Mouse (Mus musculus) embryonic facial prominence, embryonic 11.5 days (tissue): ENCODE data around the gene Pard6b. TPM values are rescaled to one million over a fixed set of nuclear protein-coding genes. Genes with fewer than 3 reads are reported as not detected.
A peak's percentile ranks its signal among the peaks of the same experiment; 100 is the strongest.

Experiments
- ATAC-seq: fragments of 200-750 bp; cut with Nextera tagmentation; replicated peaks from 2 replicates; pipeline ENCODE4 v1.8.0; 2017; ENCODE audit warnings: low read depth; ENCODE audit not compliant: insufficient number of reproducible peaks, low FRiP score, low TSS enrichment
- DNase-seq: peaks from one replicate; pipeline ENCODE4 v3.0.0-alpha.2; 2015; ENCODE audit warnings: low spot score
- H3K27ac ChIP-seq: fragments of 300-500 bp; sonication (generic); replicated peaks from 2 replicates; pipeline ENCODE4 v1.5.1; 2014; ENCODE audit warnings: mild to moderate bottlenecking, low read depth, low read length, control low read depth
- H3K27me3 ChIP-seq: fragments of 300-500 bp; sonication (generic); 2 replicates; pipeline ENCODE4 v1.6.1; 2014; ENCODE audit warnings: mild to moderate bottlenecking, low read length, moderate library complexity, mixed read lengths; ENCODE audit not compliant: control insufficient read depth, insufficient read depth
- H3K36me3 ChIP-seq: fragments of 300-500 bp; sonication (generic); replicated peaks from 2 replicates; pipeline ENCODE4 v1.6.1; 2014; ENCODE audit warnings: low read depth, mild to moderate bottlenecking, low read length, moderate library complexity, mixed read lengths; ENCODE audit not compliant: control insufficient read depth, insufficient read depth
- H3K4me1 ChIP-seq: fragments of 300-500 bp; sonication (generic); 2 replicates; pipeline ENCODE4 v1.6.1; 2014; ENCODE audit warnings: low read length, mixed read lengths; ENCODE audit not compliant: control insufficient read depth, insufficient read depth
- H3K4me2 ChIP-seq: fragments of 300-500 bp; sonication (generic); 2 replicates; pipeline ENCODE4 v1.6.1; 2014; ENCODE audit warnings: low read depth, mild to moderate bottlenecking, control low read depth, low read length, moderate library complexity
- H3K4me3 ChIP-seq: fragments of 300-500 bp; sonication (generic); 2 replicates; pipeline ENCODE4 v1.5.1; 2014; ENCODE audit warnings: low read depth, low read length, control low read depth
- H3K9ac ChIP-seq: fragments of 300-500 bp; sonication (generic); replicated peaks from 2 replicates; pipeline ENCODE4 v1.6.1; 2014; ENCODE audit warnings: mild to moderate bottlenecking, control low read depth, low read length
- H3K9me3 ChIP-seq: fragments of 300-500 bp; sonication (generic); replicated peaks from 2 replicates; pipeline ENCODE4 v1.6.1; 2016; ENCODE audit warnings: mild to moderate bottlenecking, low read length, inconsistent platforms, mixed read lengths; ENCODE audit not compliant: control insufficient read depth
- WGBS: fragments of 180-500 bp; shearing (Covaris S2); extraction: QIAGEN DNeasy Blood & Tissue Kit; methylation state at CpG from one replicate; pipeline ENCODE4 v1.1.7; 2014; 5-methylcytosine and 5-hydroxymethylcytosine counted together
- polyA plus RNA-seq: library from polyadenylated mRNA; unstranded; fragments of >200 nt; fragmentation: Nextera tagmentation; extraction: Ambion mirVana; gene quantifications from 2 replicates; pipeline ENCODE4 v1.2.1, GENCODE M21; 2014

Gene Pard6b
- 4.8 and 5.1 TPM in 2 replicates for polyA plus RNA-seq

GRCm38 (mm10) chr2:168080431-168081246 is at the start of gene Pard6b:
Pard6b (plus strand) TSS chr2:168081004.
- under 1% methylated on average over 93 of the region's 110 CpGs for WGBS
- H3K27ac ChIP-seq, result no peak within 1 kb of the TSS
- no peaks in the 10 kb centered on the region for H3K4me1 ChIP-seq
- peak within 1 kb of the TSS; percentile 61 for H3K9ac ChIP-seq
- H3K36me3 ChIP-seq, result no peaks in the 10 kb centered on the region
- DNase-seq (peak; percentile 99), ATAC-seq (peak; percentile 93)
- peaks cover 7% of the 10 kb centered on the region for H3K27me3 ChIP-seq
- H3K9me3 ChIP-seq, result no peaks in the 10 kb centered on the region
- peak within 1 kb of the TSS; percentile 72 for H3K4me3 ChIP-seq
- peak within 1 kb of the TSS; percentile 94 for H3K4me2 ChIP-seq

- Histone ChIP-seq H3K27me3 (no peaks in the 10 kb centered on the region), H3K9me3 (no peaks in the 10 kb centered on the region), H3K4me3 (no peak overlapping the region), H3K4me2 (no peak overlapping the region), H3K9ac (no peak overlapping the region), H3K4me1 (no peaks in the 10 kb centered on the region), H3K36me3 (no peaks in the 10 kb centered on the region), H3K27ac (no peak overlapping the region)
- ATAC-seq (no peak), DNase-seq (no peak)
- 81% methylated on average over 2 of the region's 2 CpGs for WGBS
These were observed 49.0 kb upstream of the Pard6b start for GRCm38 (mm10) chr2:168031842-168032241.

- Histone ChIP-seq H3K4me2 (no peak overlapping the region), H3K9ac (no peak overlapping the region), H3K4me3 (no peak overlapping the region), H3K36me3 (no peaks in the 10 kb centered on the region), H3K27me3 (no peaks in the 10 kb centered on the region), H3K9me3 (no peaks in the 10 kb centered on the region), H3K4me1 (no peaks in the 10 kb centered on the region), H3K27ac (no peak overlapping the region)
- ATAC-seq, result no peak
- no peak for DNase-seq
- 66% methylated on average over 10 of the region's 10 CpGs for WGBS
These were observed 46.9 kb upstream of the Pard6b start for GRCm38 (mm10) chr2:168033905-168034304.

GRCm38 (mm10) chr2:168035907-168036306 is 44.9 kb upstream of the Pard6b start:
- Histone ChIP-seq H3K4me3 (no peak overlapping the region), H3K9ac (no peak overlapping the region), H3K4me2 (no peak overlapping the region), H3K27me3 (no peaks in the 10 kb centered on the region), H3K9me3 (no peaks in the 10 kb centered on the region), H3K4me1 (no peaks in the 10 kb centered on the region), H3K27ac (no peak overlapping the region), H3K36me3 (no peaks in the 10 kb centered on the region)
- ATAC-seq (no peak), DNase-seq (no peak)
- 84% methylated on average over 6 of the region's 6 CpGs for WGBS

- no peak overlapping the region for H3K27ac ChIP-seq
- H3K36me3 ChIP-seq, result no peaks in the 10 kb centered on the region
- no peak overlapping the region for H3K4me3 ChIP-seq
- ATAC-seq, result no peak
- no peaks in the 10 kb centered on the region for H3K27me3 ChIP-seq
- no peak overlapping the region for H3K9ac ChIP-seq
- no peak overlapping the region for H3K4me2 ChIP-seq
- no peaks in the 10 kb centered on the region for H3K9me3 ChIP-seq
- no peaks in the 10 kb centered on the region for H3K4me1 ChIP-seq
- 29% methylated on average over 3 of the region's 3 CpGs for WGBS
- no peak for DNase-seq
These were observed 43.7 kb upstream of the Pard6b start for GRCm38 (mm10) chr2:168037063-168037462.

- H3K27me3 ChIP-seq, result no peaks in the 10 kb centered on the region
- no peaks in the 10 kb centered on the region for H3K4me1 ChIP-seq
- no peaks in the 10 kb centered on the region for H3K9me3 ChIP-seq
- H3K9ac ChIP-seq, result no peak overlapping the region
- no peaks in the 10 kb centered on the region for H3K36me3 ChIP-seq
- no peak overlapping the region for H3K27ac ChIP-seq
- no peak overlapping the region for H3K4me2 ChIP-seq
- no peak for DNase-seq
- no peak for ATAC-seq
- WGBS, result 49% methylated on average over 3 of the region's 3 CpGs
- H3K4me3 ChIP-seq, result no peak overlapping the region
These were observed 40.1 kb upstream of the Pard6b start for GRCm38 (mm10) chr2:168040751-168041150.

GRCm38 (mm10) chr2:168042019-168042418 is 38.8 kb upstream of the Pard6b start:
- 89% methylated on average over 6 of the region's 6 CpGs for WGBS
- Histone ChIP-seq H3K27ac (no peak overlapping the region), H3K4me1 (no peaks in the 10 kb centered on the region), H3K4me2 (no peak overlapping the region), H3K9me3 (no peaks in the 10 kb centered on the region), H3K9ac (no peak overlapping the region), H3K36me3 (no peaks in the 10 kb centered on the region), H3K27me3 (no peaks in the 10 kb centered on the region), H3K4me3 (no peak overlapping the region)
- ATAC-seq (no peak), DNase-seq (no peak)

GRCm38 (mm10) chr2:168044681-168045287 is 36.0 kb upstream of the Pard6b start:
- Histone ChIP-seq H3K27ac (no peak overlapping the region), H3K27me3 (no peaks in the 10 kb centered on the region), H3K9me3 (no peaks in the 10 kb centered on the region), H3K4me2 (no peak overlapping the region), H3K36me3 (no peaks in the 10 kb centered on the region), H3K4me1 (peaks cover 5% of the 10 kb centered on the region), H3K4me3 (no peak overlapping the region), H3K9ac (no peak overlapping the region)
- WGBS, result 78% methylated on average over 10 of the region's 10 CpGs
- ATAC-seq, result no peak
- DNase-seq, result no peak
